Mouse (Mus musculus): ENCODE measurements around the gene Cd5.

- TF ChIP-seq CTCF (conservative IDR thresholded peaks at IDR 0.05; ENCODE audit: low read length) (no peak), NANOG (IDR thresholded peaks at IDR 0.05; ENCODE audit: borderline replicate concordance, low read length) (no peak), POU5F1 (IDR thresholded peaks at IDR 0.05; ENCODE audit: borderline replicate concordance, low read length) (no peak)
Measured at GRCm38 (mm10) chr19:10772866-10773265, 34.1 kb upstream of the Cd5 start.

Data from E14TG2a.4 (cell line).